Mouse (Mus musculus) CD4-positive, CD25-positive, alpha-beta regulatory T cell (primary cell): Measurements from ENCODE around the gene Bscl2. TPM values are rescaled to one million over a fixed set of nuclear protein-coding genes. Genes with fewer than 3 reads are reported as not detected.

Experiments used
- polyA plus RNA-seq: library from polyadenylated mRNA; unstranded; fragments of 100-300 nt; shearing (Covaris generic); gene quantifications from one replicate; pipeline ENCODE4 v1.2.1, GENCODE M21; 2017

Gene Bscl2
- 86.8 TPM for polyA plus RNA-seq

DNA sequence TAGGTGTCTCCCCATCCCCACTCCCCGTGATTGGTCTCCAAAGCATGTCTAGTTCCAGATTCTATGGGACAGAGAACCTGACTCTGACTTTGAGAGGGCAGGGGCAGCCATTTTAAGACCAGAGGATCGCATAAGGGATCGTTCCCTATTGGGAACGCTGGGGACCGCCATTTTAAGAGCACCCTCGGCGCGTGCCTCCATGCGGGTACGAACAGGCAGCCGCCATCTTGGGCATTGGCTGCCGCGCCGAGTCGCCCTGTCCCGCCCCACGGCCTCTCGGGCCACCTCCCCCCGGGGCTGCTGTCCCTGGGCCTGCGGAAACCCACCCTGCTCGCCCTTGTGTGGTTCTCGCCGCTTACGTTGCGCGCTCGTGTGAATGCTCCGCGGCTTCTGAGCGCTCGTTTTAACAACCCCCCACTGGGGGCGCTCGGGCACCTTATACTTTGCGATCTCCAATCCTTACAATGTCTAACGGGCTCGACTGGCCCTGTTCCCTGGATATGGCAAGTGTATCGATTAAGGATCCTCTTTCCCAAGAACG lies at the start of gene Bscl2:
TSS of gene Bscl2 (plus strand) at position 217 of the 541 bp plus-strand sequence.

DNA sequence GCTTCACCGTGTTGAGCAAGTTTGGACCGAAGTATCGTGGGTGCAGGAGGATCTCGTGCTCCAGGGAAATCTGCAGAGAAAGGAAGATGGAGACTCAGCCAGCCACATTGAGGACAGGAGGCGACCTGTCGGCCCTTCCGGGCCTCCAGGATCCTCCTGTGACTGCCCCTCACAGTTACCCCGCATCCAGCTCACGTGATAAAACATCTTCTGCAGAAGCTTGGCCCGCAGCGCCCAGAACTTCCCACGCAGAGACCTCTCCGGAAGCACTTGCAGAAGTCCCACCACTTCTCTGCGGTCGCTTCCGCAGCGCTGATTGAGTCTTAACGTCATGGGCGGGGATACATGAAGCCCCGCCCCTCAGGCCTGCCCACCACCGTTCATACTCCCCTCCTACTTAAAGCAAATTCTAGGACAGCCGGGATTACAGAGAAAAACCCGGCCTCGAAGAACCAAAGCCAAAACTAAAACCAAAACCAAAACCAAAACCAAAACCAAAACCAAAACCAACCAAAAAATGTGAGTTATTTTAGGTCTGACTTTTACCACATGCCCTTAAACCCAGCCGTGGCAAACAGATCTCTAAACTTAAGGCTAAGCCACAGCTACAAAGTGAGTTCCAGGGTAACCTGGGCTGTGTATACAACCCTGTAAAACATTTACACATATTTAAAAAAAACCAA lies 38.9 kb upstream of the Bscl2 start, which contains the start of gene Polr2g:
TSS of gene Polr2g (minus strand) at position 314 of the 683 bp plus-strand sequence.

DNA sequence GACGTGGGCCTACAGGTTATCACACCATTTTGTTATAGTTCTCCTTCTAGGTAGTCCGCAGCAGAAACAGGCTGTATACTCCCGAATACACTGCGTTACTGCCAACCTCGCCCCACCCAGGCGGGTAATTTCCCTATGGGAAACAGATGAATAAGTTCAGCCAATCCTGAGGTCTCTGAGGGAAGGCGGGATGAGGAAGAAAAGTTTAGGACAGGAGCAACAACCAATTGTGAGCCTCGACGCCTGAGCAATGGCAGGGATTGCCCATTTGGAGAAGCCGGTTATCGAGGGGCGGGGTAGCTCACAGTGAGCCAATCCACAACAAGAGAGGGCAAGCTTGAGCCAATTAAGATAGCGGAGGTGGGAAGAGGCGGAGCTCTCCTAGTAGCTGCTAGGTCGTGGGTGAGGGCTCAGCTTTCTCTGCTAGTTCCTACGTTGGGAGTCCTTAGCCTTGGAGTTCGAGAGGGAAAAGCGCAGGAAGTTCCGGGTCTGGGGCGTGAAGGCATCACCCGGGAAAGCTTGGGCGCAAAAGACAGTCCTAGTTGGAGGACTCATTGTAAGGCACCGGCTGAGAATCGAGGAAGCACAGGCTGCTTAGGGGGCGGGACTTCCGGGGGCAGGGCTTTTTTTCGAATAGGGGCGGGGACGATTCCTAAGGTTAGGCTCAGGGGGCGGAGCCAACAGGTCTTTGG lies 35.0 kb upstream of the Bscl2 start, which contains the start of gene Zbtb3:
TSS of gene Zbtb3 (plus strand) at position 426 of the 692 bp plus-strand sequence.

DNA sequence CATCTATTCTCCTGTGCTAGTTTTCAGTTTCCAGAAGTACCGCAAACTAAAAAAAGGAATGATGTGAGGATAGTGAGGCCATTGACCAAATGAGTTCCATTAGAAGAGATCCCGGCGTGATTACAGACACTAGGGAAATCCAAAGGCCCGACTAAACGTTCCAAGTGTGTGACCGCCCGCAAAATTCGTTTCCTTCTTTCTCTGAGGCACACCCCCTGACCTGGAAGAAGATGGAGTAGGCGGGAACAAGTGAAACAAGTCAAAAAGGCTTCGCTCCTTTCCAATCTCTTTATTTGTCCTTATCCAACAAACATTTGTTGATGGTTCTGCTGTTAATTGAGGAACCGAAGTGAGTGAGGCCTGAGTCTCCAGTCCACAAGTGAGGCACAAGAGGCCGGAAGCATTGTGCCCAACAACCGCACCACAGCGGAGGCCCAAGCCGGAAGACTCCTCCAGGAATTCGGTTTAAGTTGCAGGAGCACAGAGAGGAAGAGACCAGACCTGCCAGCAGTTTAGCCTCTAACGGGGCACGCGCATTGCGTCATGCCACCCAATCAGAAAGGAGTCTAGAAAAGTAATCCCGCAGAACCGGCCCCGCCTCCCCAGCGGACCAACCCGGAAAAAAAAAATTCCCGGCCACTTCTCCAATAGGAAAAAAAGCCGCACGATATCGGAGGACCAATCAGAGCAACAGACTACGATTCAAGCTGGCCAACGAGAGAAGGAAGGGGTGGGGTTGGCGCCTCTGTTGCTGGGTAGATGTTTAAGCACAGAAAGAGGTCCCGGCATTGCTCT lies 18.3 kb upstream of the Bscl2 start, which contains the start of gene Ttc9c:
TSS of gene Ttc9c (minus strand) at position 533 of the 795 bp plus-strand sequence.

DNA sequence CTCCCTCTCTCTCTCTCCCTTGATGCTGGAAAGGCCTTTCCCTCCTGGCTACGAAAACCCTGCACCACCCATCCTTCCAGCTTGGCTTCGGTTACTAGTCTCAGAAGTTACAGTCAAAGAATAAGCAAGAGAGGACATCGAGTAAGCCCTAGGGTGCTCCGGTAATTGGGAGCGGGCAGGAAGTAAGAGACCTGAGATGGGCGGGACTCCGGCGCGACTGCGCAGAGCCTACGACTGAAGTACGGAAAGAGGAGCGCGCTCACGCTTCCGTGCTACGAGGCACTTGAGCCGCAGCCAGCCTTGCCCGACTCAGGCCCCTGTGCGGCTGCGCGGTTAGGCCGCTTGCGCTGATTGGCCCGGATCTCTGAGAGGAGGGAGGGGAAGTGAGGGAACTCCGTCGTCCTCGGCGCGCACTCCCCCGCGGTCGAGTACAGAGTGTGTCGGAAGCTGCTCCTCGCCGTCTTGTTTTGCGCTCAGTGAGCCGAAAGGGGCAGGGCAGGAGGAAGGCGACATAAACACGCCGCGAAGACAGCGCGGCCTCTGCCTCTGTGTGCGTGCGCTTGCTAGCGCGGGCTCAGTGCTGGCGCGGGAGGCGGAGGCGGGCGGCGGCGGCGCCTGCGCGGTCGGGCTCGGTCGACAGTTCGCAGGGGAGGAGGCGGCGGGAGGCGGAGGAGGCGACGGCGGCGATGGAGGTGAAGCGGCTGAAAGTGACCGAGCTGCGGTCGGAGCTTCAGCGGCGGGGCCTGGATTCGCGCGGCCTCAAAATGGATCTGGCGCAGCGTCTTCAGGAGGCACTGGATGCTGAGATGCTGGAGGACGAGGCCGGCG lies 17.5 kb upstream of the Bscl2 start, which contains the start of gene Hnrnpul2:
TSS of gene Hnrnpul2 (plus strand) at position 415 of the 828 bp plus-strand sequence.

DNA sequence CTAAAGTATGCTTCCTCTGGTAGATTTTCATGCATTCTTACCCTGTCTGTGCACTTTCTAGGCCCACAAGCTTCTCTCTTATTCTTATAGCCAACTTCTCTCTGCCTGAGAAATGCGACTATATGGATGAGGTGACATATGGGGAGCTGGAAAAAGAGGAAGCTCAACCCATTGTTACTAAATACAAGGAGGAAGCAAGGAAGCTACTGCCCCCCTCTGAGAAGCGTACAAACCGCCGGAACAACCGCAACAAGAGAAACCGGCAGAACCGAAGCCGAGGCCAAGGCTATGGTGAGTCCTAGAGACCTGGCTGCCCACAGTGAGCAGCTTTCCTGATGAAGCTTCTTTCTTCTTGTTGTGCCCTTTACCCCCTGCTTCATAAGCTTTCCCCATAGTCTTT lies 7.6 kb upstream of the Bscl2 start, which contains the start of gene AC129217.1:
TSS of gene AC129217.1 (plus strand) at position 114 of the 400 bp plus-strand sequence.

DNA sequence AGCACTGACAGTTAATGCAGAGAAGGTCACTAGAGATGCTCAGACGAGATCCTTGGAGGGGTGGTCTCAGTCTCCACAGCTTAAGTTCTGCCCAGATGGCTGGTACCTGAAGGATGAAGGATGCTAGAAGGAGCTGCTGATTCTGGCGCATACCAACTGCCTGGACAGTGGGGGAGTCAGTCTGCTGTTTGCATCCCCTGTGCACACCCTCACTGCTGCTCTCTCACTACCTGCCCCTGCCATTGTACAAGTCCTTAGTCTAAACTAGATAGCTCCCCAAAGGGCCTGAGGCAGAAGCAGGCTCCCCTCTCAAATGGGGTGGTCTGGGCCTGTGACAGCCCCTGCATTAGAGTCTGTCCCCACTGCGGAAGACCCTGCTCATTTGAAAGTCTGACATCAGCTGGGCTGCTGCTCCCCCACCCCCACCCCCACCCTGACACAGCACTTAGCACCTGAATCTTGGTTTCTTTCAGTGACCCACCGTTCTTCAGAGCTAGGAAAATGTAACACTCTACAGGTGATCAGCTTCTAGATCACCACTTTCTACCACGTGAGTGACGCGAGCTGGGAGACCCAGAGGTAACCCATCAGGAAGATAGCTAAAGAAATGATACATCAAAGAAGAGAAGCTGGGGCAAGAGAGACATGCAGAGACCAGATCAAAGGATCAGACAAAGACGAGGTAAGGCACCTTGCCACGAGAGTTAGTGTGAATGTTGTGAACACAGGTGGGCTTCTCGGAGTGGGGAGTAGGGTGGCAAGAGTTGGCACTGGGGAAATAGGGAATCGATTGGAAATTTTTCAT lies 2.0 kb downstream of the Bscl2 start, which contains the start of gene Gng3:
TSS of gene Gng3 (minus strand) at position 92 of the 805 bp plus-strand sequence.

DNA sequence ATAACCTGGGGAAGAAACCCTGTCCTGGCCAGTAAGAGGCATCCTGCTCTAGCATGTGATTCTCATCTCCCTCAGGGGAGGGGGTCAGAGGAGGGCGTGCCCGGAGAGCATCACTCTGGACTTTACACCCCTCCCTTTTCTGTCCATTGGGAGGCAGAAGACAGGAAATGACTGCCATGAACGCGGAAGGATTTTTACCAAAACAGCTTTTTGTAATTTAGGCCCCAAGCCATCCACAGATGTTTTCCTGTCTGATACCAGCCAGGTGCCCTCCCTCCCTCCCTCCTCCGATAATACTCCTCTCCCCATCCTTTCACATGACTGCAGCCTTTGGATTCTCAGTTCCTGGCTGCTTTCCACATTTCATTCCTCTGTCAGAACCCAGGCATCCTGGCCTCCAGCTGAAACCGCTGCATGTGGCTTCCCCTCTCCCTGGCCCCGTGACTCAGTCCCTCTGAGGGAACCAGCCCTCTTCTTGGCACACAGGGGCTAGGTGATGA lies 13.2 kb downstream of the Bscl2 start, which contains the start of gene Lrrn4cl:
TSS of gene Lrrn4cl (plus strand) at position 367 of the 500 bp plus-strand sequence.

DNA sequence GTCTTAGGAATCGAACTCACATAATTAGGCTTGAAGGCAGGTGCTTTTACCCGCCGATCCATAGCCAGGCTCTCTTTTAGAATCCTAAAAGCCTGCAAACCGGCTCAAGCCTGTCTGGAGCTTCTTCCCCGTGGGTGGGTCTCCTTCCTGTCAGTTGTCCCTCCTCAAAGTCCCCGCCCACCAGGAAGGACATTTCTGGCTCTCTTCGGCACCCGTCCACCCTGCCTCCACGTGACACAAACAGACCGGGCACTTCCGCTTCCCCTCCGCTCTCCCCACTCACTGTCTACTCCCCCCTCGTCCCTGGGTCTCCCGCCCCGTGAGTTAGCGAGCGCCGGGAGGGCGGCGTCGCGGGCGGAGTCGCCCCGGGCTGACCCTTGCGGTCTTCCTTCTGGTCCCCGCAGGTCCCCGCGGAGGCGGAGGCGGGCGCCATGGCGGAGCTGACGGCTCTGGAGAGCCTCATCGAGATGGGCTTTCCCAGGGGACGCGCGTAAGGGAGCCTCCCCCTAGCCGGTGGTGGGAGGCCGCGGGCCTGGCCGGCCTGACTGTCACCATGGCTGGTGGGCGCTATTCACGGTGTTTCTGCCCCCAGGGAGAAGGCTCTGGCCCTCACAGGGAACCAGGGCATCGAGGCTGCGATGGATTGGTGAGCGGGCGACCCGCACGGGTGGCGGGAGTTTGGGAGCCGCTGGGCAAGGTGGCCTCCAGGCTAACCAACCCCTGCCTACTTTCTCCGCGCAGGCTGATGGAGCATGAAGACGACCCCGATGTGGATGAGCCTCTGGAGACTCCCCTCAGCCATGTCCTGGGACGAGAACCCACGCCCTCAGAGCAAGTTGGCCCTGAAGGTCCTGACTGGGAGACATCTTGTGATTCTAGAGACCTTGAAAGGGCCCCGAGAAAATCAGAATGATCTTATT lies 34.3 kb downstream of the Bscl2 start, which contains the start of gene Ubxn1:
TSS of gene Ubxn1 (plus strand) at position 230 of the 920 bp plus-strand sequence.

DNA sequence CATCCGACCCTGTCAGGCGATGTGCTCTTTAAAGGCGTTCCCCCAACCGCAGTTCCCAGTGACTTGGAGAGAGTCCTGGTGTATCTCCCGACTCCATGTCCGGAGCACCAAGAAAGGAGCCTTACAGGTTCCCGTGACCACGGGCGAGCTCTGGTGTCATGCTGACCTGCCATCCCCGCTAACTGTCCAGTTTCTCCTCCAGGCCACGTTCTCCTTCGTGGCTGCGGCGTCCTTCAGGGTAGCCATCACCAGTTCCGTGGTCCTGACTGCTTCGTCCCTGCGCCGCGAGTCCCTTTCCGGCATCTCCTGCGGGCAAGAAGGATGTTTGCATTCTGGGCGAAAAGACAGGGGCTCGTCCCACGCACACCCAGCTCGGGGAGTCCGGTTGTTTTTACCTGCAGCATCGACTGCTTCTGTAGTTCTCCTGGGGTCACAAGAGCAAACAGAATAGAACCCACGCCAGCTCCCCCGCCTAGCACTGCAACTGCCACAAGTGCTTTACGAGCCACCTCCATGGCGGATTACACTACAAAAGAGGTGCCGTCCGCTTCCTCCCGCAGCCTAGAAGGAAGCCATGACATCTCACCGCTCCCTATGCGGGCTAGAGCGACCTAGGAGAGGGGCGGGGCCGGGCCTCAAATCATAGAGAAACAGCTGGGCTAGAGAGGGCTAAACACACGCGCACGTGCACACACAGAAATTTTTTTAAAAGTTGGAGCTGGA lies 43.2 kb downstream of the Bscl2 start, which contains the start of gene Uqcc3:
TSS of gene Uqcc3 (minus strand) at position 613 of the 723 bp plus-strand sequence.

DNA sequence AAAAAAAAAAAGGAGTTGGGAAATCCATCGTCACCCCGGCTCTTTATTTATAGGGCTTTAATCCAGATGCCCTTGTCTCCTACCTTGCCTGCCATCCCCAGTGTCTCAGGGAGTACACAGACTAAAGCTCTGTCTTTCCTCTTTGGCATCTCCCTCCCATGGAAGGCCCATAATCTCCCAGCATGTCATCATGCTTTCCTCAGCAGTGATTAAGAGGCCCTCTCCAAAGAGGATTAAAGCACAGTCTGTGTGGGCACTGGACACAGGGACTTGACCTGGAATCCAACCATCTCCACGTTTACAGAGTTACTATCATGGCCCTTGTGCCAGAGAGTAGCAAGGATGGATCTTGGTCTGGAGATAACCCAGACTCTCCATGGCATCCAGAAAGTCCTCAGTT lies 46.3 kb downstream of the Bscl2 start, which contains the start of the genes Lbhd1 and Gm49403:
TSS of gene Lbhd1 (plus strand) at position 117 of the 400 bp plus-strand sequence.
TSS of gene Gm49403 (plus strand) at position 315 of the 400 bp plus-strand sequence.

DNA sequence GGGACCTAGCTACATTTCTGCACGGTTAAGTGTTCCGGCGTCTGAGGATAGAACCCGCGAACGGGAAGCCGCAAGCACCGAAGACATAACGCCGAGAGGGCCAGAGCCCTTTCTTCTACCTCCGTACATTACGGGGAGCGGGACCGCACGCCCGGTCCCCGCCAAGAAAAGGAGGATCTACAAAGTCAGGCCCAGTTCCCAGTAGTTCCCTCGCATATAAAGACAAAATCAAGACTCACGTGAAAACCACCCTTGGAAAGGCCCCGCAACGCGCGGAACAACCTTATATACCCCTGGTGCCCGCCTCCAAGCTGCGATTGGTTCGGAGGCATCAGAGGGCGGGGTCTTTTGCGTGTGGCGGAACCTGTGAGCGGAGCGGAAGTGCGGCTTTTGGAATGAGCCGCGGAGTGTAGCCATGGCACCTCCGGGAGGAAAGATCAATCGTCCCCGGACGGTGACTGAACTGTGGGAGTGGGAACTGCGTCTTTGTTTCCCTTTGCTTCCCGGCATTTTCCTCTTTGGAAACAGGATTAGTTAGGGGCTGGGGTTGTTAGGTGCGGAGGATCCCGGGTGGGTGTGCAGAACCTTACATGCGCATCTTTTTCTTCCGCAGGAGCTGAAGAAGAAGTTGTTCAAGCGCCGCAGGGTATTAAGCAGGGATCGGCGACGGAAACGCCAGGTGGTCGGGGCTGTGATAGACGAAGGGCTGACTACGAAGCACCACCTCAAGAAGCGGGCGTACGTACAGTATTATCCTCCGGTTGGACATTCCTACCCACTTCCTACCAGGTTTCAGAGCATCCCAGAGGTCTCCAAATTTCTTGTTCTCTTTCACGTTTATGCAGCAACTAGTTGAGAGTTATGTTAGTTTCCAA lies 51.5 kb downstream of the Bscl2 start, which contains the start of the genes 1810009A15Rik and Gm49416:
TSS of gene 1810009A15Rik (plus strand) at position 343 of the 875 bp plus-strand sequence.
TSS of gene Gm49416 (plus strand) at position 416 of the 875 bp plus-strand sequence.

DNA sequence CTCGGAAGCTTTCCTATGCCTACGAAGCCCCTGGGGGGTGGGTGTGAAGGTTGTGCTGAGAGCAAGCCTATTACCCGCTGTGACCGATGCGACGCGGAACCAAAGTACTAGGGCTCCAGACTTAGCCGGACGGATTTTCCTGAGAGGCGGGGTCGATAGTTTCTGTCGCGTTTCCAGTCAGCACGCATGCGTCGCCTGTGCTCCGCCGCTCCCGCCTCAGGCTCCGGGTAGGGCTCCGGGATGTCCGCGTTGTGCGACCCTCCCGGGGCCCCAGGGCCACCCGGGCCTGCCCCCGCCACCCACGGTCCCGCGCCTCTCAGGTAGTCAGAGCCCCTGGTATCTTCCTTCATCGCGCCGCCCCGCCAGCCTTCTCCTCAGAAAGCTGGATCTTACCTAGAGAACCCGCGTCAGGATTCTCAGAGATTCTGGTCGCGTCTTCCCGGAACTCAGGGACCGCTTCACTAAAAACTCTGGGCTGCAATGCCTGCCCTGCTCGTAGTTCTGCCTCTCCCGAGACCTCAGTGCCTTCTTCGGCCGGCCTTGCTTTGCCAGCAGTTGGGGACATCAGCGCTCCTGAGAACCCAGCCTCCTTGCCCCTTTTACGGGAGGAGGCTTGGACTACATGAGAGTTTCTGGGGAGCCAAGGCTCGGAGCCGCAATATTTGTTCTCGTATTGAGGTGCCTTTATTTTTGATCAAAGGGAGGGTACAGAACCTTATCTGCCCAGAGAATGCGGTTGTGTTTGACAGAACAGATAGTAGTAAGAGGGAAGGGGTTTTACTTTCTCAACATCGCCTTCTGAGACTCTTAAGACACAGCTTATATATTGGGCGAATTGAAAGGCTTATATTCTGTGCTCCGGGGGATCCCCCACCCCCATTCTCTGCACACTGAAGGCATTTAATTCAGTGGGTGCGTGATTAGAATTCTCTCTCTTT lies 55.8 kb downstream of the Bscl2 start, which contains the start of gene Ints5:
TSS of gene Ints5 (plus strand) at position 177 of the 938 bp plus-strand sequence.

DNA sequence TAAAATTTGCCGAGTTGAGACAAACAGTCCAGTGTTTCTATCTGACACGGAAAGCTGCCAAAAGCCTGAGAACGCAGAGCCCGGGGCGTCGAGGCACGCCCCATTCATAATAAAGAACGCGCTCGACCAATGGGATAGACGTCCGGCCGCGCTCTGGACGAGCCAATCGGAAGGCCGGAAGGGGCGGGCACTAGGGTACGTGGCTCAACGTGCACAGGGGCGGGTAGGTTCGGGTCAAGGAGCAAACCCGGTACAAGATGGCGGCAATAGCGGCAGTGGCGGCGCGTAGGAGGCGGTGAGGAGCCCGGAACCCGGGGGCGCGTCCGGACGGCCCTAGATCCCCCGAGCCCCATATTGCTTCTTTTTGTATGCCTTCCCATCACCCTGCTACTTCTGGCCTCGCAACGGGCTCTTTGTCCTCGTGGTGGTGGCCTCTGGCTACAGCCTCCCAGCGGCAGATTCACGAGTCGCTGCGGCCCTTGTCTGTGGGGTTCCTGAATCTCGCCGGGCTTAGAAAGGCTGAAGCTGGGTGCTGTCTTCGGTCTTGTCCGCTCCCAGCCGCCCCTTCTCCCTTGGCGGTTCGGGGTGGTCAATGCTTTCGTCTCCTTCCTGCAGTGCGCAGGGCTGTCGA lies 60.7 kb downstream of the Bscl2 start, which contains the start of gene Ganab:
TSS of gene Ganab (plus strand) at position 207 of the 631 bp plus-strand sequence.

